Mouse (Mus musculus): Measurements from ENCODE around the gene Gm20388. TPM values are rescaled to one million over a fixed set of nuclear protein-coding genes. Genes with fewer than 3 reads are reported as not detected.

Gene Gm20388
- total RNA-seq, 2 experiments from 2014 or later, result 12.7 TPM; not detected in 1

DNA sequence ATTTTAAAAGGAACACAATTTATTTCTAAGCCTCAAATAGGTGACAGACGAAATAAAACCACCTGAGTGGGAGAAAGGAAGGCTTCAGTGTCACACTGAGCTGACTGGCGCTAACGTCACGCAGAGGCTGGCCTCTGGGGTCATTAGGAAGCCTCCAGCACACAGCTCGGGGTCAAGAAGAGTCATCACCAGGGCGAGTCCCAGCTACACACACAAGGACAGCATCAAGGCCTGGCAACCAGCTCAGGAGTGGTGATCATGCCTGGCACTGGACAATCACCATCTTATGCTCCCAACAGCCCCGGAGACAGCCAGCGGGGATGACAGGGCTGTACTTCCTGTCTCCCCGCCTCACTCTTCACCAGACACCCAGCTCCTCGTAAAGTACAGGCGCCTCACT is 1647.1 kb downstream of the Gm20388 start:
- no peak for DNase-seq

DNA sequence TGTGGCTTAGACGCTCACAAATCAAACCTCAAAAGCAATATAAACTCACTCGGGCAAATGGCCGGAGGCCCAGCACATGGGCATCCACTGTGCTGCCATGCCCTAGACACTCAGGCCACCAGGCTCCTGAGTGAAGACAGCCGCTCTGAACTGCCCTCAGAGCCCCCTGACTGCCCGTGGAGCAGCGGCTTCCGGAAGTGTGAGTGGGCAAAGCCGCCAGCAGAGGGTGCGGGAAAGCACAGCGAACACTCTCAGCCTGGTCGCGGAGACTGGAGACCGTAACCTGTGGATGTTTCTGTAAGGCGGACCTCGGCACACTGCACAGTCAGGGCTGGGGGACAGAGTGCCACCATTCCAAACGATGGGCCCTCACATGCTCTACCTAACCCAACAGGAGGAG is 1647.9 kb downstream of the Gm20388 start:
- no peak for DNase-seq

DNA sequence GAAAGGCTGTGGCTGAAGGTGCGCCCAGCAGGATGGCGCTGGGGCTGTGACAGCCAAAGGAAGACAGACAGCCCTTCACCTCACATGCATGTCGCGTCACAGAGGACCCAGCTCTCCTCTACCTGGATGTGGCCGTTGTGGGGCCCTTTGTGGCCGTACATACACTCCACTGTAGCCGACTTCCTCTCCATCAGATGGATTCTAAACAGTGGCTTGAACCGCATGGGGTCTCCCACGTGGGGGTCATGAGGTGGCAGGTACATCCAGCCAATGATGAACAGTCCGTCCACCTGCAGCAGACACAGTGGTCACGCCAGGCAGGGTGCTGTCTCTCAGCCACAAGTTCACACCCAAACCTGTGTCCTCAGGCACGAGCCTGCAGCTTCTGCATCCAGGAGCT is 1649.2 kb downstream of the Gm20388 start:
- no peak for DNase-seq

DNA sequence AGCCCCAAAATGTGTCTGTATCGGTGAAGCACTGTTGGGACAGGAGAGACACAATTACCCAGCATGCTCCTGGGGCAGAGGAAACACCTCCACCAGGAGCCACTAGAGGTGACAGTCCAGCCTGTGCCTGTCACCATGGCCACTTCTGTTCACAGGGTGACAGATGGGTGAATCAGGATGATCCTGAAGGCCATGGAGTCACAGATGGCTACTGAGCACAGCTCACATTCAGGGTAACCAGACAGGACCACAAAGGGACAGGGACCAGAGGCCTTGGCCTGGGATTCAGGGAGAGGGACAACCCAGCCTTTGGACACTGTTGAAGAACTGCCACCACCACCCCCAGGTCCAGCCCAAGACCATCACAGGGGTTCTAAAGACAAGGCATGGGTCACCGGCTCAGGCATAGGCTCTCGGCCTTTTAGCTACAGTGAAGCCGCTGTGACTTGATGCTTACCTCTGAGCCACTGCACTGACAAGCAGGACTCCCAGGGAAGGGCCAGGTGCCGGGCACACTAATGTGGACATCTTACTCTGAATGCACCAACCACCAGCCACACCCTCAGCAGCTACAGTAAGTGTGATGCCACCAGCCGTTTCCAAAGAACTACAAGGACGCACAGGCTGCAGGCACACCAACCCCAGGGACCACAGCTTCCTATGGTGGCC is 1649.9 kb downstream of the Gm20388 start:
- no peak for DNase-seq

DNA sequence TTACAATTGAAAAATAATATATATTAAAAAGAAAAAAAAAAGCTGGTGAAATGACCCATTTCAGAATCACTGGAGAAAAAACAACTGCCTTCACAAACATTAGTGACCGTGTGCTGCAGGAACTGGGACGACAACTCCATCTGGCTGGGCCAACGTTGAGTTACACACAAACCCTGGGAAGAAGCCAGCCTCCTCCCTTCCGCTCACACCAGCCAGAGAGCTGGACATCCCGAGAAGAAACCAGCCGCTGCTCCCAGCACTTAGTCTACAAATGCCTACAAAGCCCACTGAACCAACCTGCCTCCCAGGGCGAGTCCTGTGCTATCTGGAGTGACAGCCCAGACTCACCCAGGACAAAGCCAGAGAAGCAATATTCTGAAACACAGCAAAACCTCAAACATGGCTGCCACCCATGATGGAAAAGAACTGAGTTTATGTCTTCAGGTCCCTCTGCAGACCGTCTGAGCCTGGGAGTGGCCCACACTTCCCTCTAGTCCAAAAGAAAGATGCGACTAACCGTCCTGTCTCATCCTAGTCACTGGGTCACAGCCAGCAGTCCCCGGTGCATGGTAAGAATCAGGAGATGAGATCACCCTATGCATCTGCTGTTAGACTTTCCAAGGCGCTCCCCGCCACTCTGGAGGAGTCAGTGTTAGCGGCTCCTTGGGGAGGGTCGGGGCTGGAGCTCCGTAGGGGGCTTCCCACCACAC is 1651.2 kb downstream of the Gm20388 start:
- DNase-seq, result no peak

DNA sequence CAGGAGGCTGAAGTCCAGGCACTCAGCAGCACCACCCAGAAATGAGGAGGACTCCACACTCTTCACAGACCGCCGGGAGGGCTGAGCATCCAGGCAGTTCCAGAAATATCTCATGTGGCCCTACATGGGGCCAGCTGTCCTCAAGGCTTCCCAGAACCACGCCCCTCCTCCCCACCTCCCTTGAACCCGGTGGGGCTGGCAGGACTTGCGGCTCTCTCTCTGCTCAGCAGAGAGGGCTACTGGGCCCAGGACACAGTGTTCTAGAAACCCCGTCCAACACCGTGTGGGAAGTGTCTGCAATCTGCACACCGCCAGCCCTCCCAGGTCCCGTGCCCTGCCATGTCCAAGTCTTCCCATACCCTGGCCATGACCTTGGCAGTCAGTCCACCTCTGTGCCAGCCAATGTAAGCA is 1652.3 kb downstream of the Gm20388 start:
- no peak for DNase-seq

DNA sequence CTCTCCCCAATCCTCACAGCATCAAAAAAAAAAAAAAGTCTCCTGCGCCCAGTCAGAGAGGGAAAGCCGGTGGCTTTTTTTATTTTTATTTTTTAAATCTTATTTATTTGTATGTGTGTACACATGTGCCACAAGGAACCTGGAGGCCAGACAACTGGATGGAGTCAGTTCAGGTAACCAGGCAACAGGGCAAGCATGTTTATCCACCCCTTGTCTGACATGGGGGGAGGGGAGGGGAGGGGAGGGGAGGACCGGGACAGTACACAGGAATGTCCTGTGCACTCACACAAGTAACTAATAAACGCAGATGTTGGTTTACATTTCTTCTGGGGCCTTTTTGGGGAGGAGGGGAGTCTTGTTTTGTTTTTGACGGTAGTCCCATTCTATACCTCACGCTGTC is 1653.1 kb downstream of the Gm20388 start:
- no peak for DNase-seq

DNA sequence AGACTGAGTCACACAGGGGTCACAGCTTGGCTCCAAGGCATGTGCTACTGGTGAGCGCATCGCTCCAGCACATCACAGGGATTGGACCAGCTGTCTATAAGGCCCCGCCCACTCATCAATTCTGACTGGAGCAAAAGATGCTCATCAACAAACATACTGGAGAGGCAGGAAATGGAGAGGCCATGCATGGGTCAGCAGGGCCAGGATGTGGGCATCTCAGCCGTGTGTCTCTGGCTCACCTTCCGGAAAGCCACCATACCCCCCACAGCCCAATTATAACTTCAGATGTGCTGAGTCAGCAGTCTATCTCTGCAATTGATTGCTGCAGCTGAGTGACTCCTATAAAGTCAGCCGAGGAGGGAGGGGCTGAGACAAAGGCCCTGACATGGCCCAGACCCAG is 1657.7 kb downstream of the Gm20388 start:
- DNase-seq, result no peak

DNA sequence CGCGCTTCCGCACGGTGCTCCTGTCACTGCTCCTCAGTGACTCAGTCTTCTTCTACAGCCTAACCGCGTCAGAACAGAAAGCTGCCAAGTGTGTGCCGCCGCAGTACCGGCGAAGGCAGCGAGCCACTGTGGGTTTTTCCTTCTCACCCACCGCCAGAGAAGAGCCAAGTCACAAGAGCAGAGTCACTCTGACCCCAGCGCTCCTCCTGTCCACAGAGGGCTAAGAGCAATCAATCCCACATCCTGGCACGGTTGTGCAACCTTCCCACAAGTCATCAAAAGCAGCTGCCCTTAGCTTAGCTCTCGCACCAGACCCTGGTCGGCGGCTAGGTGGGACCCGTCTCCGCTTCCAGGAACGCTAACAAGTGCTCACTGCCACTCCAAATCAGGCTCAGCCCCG is 1659.7 kb downstream of the Gm20388 start:
- no peak for DNase-seq

DNA sequence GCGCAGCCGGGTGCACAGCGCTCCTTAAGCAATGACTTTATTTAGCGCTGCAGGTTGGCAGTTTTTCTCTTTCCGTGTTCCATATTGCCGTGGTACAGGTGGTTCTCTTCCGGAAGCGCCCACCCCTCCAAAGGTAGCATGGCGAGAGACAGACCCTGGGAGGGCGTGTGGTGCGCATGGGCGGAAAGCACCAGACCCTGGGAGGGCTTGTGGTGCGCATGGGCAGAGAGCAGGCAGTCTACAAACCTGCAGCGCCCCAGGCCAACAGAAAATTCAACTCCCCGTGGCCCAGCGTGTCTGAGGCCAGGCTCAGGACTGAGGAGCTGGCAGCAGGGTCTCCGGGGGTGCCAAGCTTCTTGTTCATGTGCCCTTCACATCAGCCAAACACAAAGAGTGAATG is 1660.2 kb downstream of the Gm20388 start:
- DNase-seq, result no peak

DNA sequence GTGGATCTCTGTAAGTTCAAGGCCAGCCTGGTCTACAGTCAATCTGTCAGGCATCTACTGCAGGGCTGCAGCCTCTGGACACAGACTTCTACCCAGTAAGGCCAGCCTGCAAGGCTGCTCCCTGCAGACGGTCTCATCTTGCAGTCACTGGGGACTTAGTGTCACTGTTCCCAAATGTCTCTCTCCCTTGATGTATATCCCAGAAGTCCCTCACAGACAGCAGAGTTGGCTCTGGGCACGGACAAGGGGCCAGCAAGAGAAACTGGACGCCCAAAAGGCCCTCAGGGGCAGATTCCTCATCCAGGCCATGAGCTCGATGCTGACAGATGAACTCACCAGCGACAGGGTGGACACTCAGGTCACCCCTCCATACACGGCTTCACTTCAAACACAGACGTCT is 1661.5 kb downstream of the Gm20388 start:
- DNase-seq, result no peak

DNA sequence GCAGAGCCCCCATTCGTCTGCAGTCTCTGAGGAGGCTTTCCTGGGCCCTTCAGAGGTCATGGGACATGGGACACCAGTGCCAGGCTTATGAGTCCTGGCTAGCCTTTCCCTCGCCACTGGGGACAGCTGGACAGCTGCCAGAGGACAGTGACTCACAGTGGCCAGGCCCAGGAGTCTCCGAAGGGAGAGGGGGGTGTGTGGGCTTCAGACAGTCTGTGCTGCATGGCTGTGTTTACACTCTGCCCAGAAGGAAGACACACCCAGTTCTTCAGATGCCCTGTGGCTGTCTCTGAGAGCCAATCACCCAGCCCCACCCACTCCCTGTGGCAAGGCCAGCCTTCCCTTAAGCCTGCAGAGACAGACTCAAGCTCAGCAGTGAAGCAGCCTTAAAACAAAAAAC is 1662.6 kb downstream of the Gm20388 start:
- no peak for DNase-seq

DNA sequence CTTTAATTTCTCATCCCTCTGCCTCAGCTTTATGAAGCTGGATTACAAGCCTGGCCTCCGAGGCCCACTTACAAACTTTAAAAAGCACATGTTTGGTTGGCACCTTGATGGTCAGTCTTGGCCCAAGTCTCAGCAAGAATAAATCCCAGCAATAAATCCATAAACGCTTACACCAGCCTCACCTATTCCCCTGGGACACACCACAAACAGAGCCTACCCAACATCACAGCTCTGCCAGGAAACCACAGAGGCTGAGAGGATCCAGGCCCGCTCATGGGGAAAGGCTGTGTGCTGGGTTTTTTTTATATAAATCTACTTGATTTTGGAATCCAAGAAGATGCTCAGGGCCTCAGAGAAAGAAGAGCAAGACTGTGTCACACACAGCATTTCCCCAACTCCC is 1665.0 kb downstream of the Gm20388 start:
- DNase-seq, result no peak

DNA sequence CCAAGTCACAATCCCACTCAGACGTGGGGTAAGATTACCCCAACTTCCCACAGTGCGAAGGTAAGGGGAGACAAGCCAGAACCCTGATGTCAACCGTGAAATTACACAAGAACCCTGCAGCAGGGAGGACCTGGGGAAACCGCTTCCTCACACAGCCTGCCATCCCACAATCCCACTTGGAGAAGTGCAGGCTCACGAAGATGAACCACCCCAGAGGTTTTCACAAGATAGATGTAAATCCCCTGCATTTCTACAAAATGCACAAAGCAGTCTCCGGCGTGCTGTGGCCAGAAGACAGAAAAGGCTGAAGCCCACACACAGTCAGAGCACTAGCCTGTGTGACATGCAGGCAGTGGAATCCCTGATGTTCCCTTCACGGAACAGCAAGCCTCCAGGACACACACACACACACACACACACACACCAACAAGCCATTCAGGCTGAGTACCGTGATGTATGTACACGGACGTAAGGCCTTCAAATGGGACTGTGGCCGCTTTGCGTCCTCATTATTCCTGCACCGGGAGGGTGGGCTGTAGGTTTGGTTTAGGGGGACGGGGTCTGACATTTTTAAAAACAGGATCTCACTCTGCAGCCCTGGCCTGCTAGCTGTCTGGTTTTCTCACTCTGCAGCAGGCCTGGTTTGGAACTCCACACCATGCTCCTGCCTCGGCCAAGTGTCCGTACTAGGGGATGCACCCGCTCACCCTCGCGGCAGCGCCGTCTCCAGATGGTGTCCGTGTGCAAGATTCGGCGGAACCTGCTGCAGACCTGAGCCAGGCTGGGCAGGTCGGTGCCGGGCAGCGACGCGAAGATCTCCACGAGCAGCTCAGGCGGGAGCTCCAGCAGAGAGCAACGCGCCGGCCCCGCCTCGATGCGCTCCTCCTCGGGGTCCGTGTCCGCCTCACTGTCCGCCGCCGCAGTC is 1667.4 kb downstream of the Gm20388 start:
- no peak for DNase-seq

DNA sequence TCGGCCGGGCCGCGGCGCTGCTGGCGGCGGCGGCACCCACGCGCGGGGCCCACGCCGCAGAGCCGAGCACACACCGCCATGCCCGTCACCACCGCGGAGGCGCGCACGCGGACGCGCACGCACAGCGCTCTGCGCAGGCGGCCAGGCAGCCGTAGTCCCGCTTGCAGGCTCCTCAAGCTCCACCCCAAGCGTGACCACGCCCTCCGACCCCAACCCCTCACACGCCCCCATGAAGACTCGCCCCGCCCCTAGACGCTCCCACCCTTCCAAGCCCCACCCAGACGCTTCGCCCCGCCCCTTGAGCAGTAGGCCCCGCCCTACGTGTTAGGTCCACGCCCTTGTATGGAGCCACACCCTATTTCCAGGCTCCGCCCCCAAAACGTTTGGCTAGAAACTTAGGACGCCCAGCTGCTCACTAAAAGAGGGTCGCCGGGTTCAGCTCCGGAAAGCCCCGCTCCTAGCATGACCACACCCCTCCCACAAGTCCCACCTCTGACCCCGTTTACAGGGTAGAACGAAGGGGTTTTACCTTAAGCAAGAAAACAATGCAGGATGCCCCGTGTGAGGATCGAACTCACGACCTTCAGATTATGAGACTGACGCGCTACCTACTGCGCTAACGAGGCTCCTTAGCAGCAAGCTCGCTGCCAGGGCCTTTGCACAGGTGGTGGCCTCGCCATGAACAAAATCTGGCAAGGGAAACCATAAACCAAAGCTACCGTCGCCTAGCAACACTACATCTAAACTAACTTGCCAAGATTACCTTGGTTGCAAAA is 1668.2 kb downstream of the Gm20388 start, which contains the start of gene Fbxo31:
Gene Fbxo31, minus strand, starts transcription at position 131 of the 776 bp plus-strand sequence.
- DNase-seq, result peak; percentile 93 to 94

DNA sequence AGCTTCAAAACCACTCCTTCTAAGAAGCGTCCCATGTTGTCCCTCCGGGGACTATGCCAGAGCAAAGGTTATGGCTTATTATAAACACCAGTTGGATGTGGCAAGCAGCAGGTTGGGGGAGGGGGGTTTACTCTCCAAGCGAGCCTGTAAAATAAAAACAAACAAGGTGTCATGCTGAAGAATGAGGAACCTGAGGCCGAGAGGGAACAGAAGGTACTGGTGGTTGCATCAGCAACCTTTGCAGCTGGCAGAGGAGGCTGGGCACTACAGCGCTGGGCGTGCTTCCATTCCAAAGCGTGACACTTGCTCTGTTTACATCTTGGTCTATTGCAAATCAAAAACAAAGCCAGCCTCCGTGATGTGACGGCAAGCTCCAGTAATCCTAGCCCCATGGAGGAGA is 1669.8 kb downstream of the Gm20388 start:
- DNase-seq, result no peak

DNA sequence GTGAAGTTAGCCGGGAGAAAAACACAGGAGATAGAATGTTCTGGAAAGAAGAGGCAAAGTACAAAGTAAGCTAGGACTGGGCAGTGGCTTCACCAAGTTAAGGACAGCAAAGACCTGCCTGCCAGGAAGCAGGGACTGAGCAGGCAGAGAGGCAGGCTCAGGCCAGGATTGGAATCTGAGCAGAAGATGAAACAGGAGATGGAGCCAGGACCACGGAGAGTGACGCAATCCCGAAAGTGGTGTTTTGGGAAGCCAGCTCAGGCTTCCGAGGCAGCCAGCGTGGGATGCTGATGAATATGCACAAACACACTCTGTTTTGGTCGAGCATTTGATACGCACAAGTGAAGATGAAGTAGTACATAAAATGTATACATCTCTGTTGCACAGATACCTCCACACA is 1673.0 kb downstream of the Gm20388 start:
- DNase-seq, result no peak

DNA sequence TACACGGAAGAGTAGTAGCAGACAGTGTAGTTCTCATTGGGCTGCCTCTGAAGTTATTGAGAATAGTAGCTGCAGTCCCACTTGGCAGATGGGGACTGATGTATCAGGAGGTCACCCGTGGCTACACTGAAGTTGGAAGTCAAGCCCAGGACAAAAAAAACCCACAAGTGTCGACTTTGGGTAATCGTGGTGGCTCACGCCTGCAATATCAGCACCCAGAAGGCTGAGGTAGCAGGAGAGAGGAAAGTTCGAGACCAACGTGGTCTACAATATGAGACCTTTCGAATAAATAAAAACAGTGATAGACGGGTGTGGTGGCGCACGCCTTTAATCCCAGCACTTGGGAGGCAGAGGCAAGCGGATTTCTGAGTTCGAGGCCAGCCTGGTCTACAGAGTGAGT is 1674.1 kb downstream of the Gm20388 start:
- no peak for DNase-seq

DNA sequence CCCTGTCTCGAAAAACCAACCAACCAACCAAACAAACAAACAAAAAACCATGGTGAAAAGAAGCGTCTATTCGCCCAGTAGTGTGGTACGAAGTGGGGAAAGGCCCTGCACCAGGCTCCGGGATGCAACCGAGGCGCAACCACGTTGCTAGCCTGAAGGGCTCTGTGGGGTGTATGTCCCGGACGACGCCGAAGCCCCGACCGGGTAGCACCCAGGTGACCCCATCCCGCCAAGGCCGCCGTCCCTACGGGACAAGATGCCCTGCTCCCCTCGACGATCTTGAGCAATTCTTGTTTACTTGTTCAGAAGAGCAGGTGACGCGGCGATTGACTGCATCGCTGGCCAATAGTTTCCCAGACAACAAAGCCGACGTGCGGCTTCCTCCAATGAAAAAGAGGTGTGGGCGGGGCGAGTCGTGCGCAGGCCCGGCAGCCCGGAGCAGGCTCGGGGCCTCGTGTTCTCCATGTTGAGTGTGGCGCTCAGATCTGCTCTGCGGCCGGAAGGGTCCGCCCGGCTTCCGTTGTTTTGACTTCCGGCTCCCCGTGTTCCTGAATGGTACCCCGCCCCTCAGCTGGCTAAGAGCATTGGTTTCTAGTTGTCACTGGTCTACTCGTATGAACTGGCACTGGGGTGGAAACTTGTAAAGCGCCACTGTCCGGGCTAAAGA is 1674.7 kb downstream of the Gm20388 start:
- DNase-seq, result peak; percentile 99

DNA sequence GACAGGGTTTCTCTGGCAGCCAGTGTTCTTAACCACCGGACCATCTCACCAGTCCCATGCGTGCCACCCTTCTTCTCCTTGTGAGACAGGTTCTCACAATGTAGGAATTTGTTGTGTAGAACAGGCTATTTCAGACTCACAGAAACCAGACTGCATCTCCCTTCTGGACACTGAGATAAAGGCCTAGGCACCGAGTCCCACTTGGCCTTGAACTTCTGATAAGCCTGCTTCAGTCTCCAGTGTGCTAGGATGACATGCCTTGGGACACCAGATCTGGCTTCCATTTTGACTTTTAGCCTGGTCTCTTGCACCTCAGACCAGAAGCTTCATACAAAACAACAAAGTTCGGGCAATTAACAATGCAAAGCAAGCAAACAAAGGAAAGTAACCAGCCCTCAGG is 1678.1 kb downstream of the Gm20388 start:
- no peak for DNase-seq

DNA sequence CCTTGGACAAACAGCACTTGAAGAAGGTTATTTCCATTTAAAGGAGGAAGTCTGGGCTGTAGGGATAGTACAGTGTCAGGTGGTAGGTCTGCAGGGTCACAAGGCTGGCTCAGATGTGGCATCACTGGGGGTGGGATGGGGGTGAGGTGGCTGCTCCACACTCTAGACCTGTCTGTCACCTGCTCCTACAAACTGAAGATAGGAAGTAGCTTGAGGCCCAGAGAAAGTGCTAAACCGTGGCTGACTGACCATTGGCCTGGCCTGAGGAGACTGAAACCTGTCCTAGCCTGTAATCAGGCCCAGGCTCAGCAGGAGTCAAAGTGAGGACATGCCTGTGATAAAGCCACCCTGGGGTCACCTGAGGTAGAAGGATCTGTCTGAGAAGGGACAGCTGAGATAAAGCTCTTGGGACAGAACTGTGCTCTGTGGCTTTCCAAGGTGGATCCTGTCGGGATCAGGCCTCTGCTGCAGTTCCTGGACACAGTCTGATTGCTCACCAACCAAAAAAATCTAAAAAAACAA is 1678.6 kb downstream of the Gm20388 start:
- DNase-seq, result no peak
